Mouse (Mus musculus) stomach, postnatal 0 days (tissue): ENCODE results near the gene Galnt11.
"Not testable (repeated sequence)": the region's sequence is repeated elsewhere in the genome, so short reads cannot be mapped to it uniquely, and the experiment has no call there.

Source experiments
- CTCF ChIP-seq: IDR thresholded peaks from 2 replicates; pipeline ENCODE4 v1.5.1; 2016; ENCODE audit warnings: antibody characterized with exemption, low read depth, mild to moderate bottlenecking, moderate library complexity
- EP300 ChIP-seq: optimal IDR thresholded peaks from 2 replicates; pipeline ENCODE3; 2016; ENCODE audit warnings: antibody characterized with exemption

GRCm38 (mm10) chr5:25224377-25224776 is 2.7 kb downstream of the Galnt11 start:
- not testable (repeated sequence) for TF ChIP-seq CTCF, EP300
